Mouse (Mus musculus) forebrain, embryonic 14.5 days (tissue): ENCODE results near the gene Fam214b. TPM values are rescaled to one million over a fixed set of nuclear protein-coding genes. Genes with fewer than 3 reads are reported as not detected.

Experiments used
- polyA plus RNA-seq: library from polyadenylated mRNA; unstranded; fragments of >200 nt; fragmentation: Nextera tagmentation; extraction: Ambion mirVana; gene quantifications from 2 replicates; pipeline ENCODE4 v1.2.1, GENCODE M21; 2014

Fam214b gene
- polyA plus RNA-seq, 1 experiment from 2014 or later, result 19.3 TPM

Other genes starting within 250 kb of the Fam214b start
- not detected in 2 replicates for gene Fam205a1, start 192.3 kb downstream of the Fam214b start, polyA plus RNA-seq
- 0.10 and 0.41 TPM in 2 replicates for gene Gm12394, start 189.4 kb downstream of the Fam214b start, polyA plus RNA-seq
- 0.64 and 0.98 TPM in 2 replicates for gene Fam205c, start 172.0 kb downstream of the Fam214b start, polyA plus RNA-seq
- 11.8 and 17.2 TPM in 2 replicates for gene Phf24, start 129.6 kb downstream of the Fam214b start, polyA plus RNA-seq
- 52.1 and 61.1 TPM in 2 replicates for gene Dnajb5, start 96.4 kb downstream of the Fam214b start, polyA plus RNA-seq
- 0.47 and 0.53 TPM in 2 replicates for gene 1700022I11Rik, start 76.6 kb downstream of the Fam214b start, polyA plus RNA-seq
- 446 and 480 TPM in 2 replicates for gene Vcp, start 45.7 kb downstream of the Fam214b start, polyA plus RNA-seq
- 17.3 and 26.1 TPM in 2 replicates for gene Fancg, start 35.7 kb downstream of the Fam214b start, polyA plus RNA-seq
- gene Pigo, start 20.4 kb downstream of the Fam214b start, polyA plus RNA-seq, result 18.1 and 18.2 TPM in 2 replicates
- 302 and 334 TPM in 2 replicates for gene Stoml2, start 14.5 kb downstream of the Fam214b start, polyA plus RNA-seq
- gene Unc13b, start 12.7 kb upstream of the Fam214b start, polyA plus RNA-seq, result 8.1 and 12.3 TPM in 2 replicates
- 0.46 and 0.79 TPM in 2 replicates for gene Atp8b5, start 220.9 kb upstream of the Fam214b start, polyA plus RNA-seq